Comparison of ENCODE assay signal across 8 mouse cellular contexts in the genomic region with DNA sequence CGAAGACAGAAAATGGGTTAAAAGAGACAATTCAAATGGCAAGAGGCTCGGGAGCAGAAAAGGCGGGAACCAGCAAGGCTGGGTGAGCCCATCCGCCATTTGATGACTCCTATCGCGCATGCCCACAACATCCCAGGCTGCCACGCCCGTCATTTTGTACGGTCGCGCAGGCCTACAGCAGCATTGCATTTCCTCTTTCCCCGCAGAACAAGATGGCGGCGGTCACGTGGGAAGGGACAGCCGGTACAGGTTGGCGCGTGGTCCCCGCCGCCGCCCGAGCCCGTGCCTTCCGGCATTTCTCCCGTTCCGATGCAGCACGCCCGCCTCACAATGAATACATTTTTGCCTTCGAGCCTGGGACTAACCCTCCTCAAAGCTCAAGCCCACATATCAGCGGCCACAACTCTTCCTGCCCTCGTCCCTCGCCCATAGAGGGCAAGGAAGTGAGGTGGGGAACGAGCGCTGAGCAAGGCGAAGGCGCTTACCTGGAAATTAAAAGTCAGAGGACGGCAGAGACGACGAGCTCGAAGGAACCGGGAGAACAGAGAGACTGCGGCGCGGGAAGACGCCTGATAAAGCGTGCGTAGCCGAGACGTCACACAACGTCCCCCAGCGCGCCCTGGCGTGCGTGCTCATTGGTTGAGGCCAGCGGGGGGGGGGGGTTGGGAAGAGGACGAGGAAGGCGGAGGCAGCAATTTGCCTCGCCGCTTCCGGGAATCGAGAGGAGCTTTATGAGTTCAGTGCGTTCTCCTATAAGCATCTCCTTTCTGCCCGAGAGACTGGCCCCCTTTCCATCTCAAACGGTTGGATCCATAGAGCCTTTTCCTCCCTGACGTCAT. TPM values are rescaled to one million over a fixed set of nuclear protein-coding genes. Genes with fewer than 3 reads are reported as not detected.
DNase-seq lines count a peak whose midpoint lies in the region; ATAC-seq and TF ChIP-seq lines count a peak whose summit lies in the region.

A gene (minus strand): TSS at position 728 of the 839 bp plus-strand sequence.

- peak within 1 kb of the TSS; percentile 63 for H3K4me3 ChIP-seq in embryonic facial prominence, embryonic 14.5 days (ENCODE audit: low read depth, low read length)
- peak within 1 kb of the TSS; percentile 60 for H3K4me3 ChIP-seq in limb, embryonic 14.5 days (replicated peaks; ENCODE audit: low read length)
- peak within 1 kb of the TSS; percentile 52 for H3K4me3 ChIP-seq in midbrain, postnatal 0 days (ENCODE audit: low read depth, low read length)

- no peaks in the 10 kb centered on the region for H3K27me3 ChIP-seq in embryonic facial prominence, embryonic 14.5 days (replicated peaks; ENCODE audit: control insufficient read depth, insufficient read depth, low read length)
- H3K27me3 ChIP-seq in limb, embryonic 14.5 days (ENCODE audit: control insufficient read depth, insufficient read depth, low read length), result no peaks in the 10 kb centered on the region
- H3K27me3 ChIP-seq in midbrain, postnatal 0 days (ENCODE audit: insufficient read depth, low read length), result no peaks in the 10 kb centered on the region

- peak; percentile 95 for ATAC-seq in embryonic facial prominence, embryonic 14.5 days (ENCODE audit: low read depth)
- peak; percentile 96 for ATAC-seq in limb, embryonic 14.5 days (ENCODE audit: low FRiP score, low read depth)
- peak; percentile 96 for ATAC-seq in midbrain, postnatal 0 days (ENCODE audit: low FRiP score)

- WGBS in embryonic facial prominence, embryonic 14.5 days, result 32% methylated on average over 49 of the region's 65 CpGs
- WGBS in limb, embryonic 14.5 days, result 25% methylated on average over 59 of the region's 65 CpGs
- WGBS in midbrain, postnatal 0 days, result 24% methylated on average over 53 of the region's 65 CpGs

- H3K9me3 ChIP-seq in embryonic facial prominence, embryonic 14.5 days (ENCODE audit: control insufficient read depth, low read length), result no peaks in the 10 kb centered on the region
- H3K9me3 ChIP-seq in limb, embryonic 14.5 days (ENCODE audit: control insufficient read depth, low read length), result no peaks in the 10 kb centered on the region
- H3K9me3 ChIP-seq in midbrain, postnatal 0 days (ENCODE audit: low read length), result no peaks in the 10 kb centered on the region

- H3K4me1 ChIP-seq in embryonic facial prominence, embryonic 14.5 days (ENCODE audit: control insufficient read depth, insufficient read depth, low read length), result peaks cover 5% of the 10 kb centered on the region; the same call in 1 of the 2 replicates
- H3K4me1 ChIP-seq in limb, embryonic 14.5 days (ENCODE audit: control insufficient read depth, insufficient read depth, low read length), result 0 out of 2 replicates have a peak, but pooled peaks cover 7% of the 10 kb centered on the region
- peaks cover 4% of the 10 kb centered on the region; the same call in 1 of the 2 replicates for H3K4me1 ChIP-seq in midbrain, postnatal 0 days (ENCODE audit: insufficient read depth, low read length)

- TF ChIP-seq CTCF in midbrain, postnatal 0 days (IDR thresholded peaks at IDR 0.05), result no peak

- H3K36me3 ChIP-seq in embryonic facial prominence, embryonic 14.5 days (ENCODE audit: control insufficient read depth, insufficient read depth, low read length), result peaks cover 34% of the 10 kb centered on the region
- H3K36me3 ChIP-seq in limb, embryonic 14.5 days (ENCODE audit: control insufficient read depth, insufficient read depth, low read length), result peaks cover 27% of the 10 kb centered on the region
- 0 out of 2 replicates have a peak, but pooled peaks cover 6% of the 10 kb centered on the region for H3K36me3 ChIP-seq in midbrain, postnatal 0 days (ENCODE audit: insufficient read depth, low read length)

- peak; percentile 45; the same call in 1 of the 2 replicates for TF ChIP-seq POLR2A in limb, embryonic 14.5 days (IDR thresholded peaks at IDR 0.05; ENCODE audit: borderline replicate concordance, extremely low read depth, insufficient read depth, insufficient read length)

- H3K4me2 ChIP-seq in embryonic facial prominence, embryonic 14.5 days (ENCODE audit: low read depth, low read length), result peak within 1 kb of the TSS; percentile 65
- H3K4me2 ChIP-seq in limb, embryonic 14.5 days (replicated peaks; ENCODE audit: low read depth, low read length, severe bottlenecking), result peak within 1 kb of the TSS; percentile 63
- peak within 1 kb of the TSS; percentile 51 for H3K4me2 ChIP-seq in midbrain, postnatal 0 days (ENCODE audit: low read depth, low read length, poor library complexity, severe bottlenecking)

- peak within 1 kb of the TSS; percentile 85 for H3K9ac ChIP-seq in embryonic facial prominence, embryonic 14.5 days (ENCODE audit: low read depth, low read length)
- peak within 1 kb of the TSS; percentile 78 for H3K9ac ChIP-seq in limb, embryonic 14.5 days (ENCODE audit: low read depth, low read length, severe bottlenecking)
- H3K9ac ChIP-seq in midbrain, postnatal 0 days (replicated peaks; ENCODE audit: low read length, poor library complexity, severe bottlenecking), result peak within 1 kb of the TSS; percentile 83

- H3K27ac ChIP-seq in embryonic facial prominence, embryonic 14.5 days (replicated peaks; ENCODE audit: low read depth, low read length), result peak within 1 kb of the TSS; percentile 99
- peak within 1 kb of the TSS; percentile 97 for H3K27ac ChIP-seq in limb, embryonic 14.5 days (replicated peaks; ENCODE audit: low read depth, low read length)
- H3K27ac ChIP-seq in midbrain, postnatal 0 days (ENCODE audit: low read depth, low read length), result peak within 1 kb of the TSS; percentile 94

- peak; percentile 90 for DNase-seq in 3T3-L1 (ENCODE audit: low read depth, low spot score)
- DNase-seq in adrenal gland, postnatal 4 days (ENCODE audit: low spot score in 2 of 2), result peak; percentile 44 to 75
- DNase-seq in embryonic facial prominence, embryonic 14.5 days (ENCODE audit: low spot score), result peak; percentile 95
- peak; percentile 87 for DNase-seq in heart, adult 8-10 months (ENCODE audit: low spot score)
- peak; percentile 88 for DNase-seq in kidney, adult 9 months
- peak; percentile 89 for DNase-seq in limb, embryonic 14.5 days (ENCODE audit: low spot score)
- peak; percentile 92 for DNase-seq in midbrain, postnatal 0 days (ENCODE audit: low spot score)
- DNase-seq in spleen, postnatal 14 days (ENCODE audit: low spot score in 2 of 2), result peak; percentile 73 to 80

RNA-seq across cellular contexts. Expression of the gene that starts here (rescaled TPM):
- 100 to 1,000 TPM; 391 to 494 TPM for total RNA-seq in adrenal gland, postnatal 4 days (2021)
- 420 and 489 TPM in 2 replicates for polyA plus RNA-seq in embryonic facial prominence, embryonic 14.5 days (2014; fragmentation: Nextera tagmentation; extraction: Ambion mirVana)
- 100 to 1,000 TPM in 1 of 4 experiments, 10 to 100 TPM in 3; 38.2 to 113 (median 59.5) TPM for total RNA-seq in heart, adult 8-10 months (2022)
- 355 and 465 TPM in 2 replicates for polyA plus RNA-seq in limb, embryonic 14.5 days (2012; rRNA removed)
- polyA plus RNA-seq in limb, embryonic 14.5 days (2014; fragmentation: Nextera tagmentation; extraction: Ambion mirVana), result 496 and 541 TPM in 2 replicates
- total RNA-seq in midbrain, postnatal 0 days (2014; rRNA removed), result 371 and 394 TPM in 2 replicates
- 429 and 432 TPM in 2 replicates for polyA plus RNA-seq in midbrain, postnatal 0 days (2015; fragmentation: Nextera tagmentation; extraction: Ambion mirVana)

Comparison
In these comparisons a context has a peak if more than half of its experiments do, and no peak if none do; other contexts are left out.
1. Peak in every context shown above with its lines: DNase-seq, ATAC-seq, H3K4me3 ChIP-seq and H3K27ac ChIP-seq.